Mouse (Mus musculus): ENCODE data around the gene Rpl10-ps3. TPM values are rescaled to one million over a fixed set of nuclear protein-coding genes. Genes with fewer than 3 reads are reported as not detected.

The Rpl10-ps3 gene
- polyA plus RNA-seq (2015; fragmentation: Nextera tagmentation; extraction: Ambion mirVana): 239 and 258 TPM in 2 replicates

DNA sequence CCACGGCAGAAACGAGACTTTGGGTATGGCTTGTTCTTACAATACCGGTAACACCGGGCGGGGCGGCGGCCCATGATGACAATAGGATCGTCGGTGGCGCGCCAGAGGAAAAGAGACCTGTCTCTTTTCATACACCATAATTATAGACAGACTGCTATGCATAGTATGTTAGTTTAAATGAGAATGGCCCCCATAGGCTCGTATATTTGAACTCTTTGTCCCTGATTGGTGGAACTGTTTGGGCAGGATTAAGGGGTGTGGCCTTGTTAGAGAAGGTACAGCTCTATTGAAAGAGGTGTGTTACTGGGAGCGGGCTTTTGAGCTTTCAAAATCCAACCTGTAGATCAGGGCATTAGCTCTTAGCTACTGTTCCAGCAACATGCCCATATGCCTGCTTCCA, at the start of gene Rpl10-ps3:
Gene Rpl10-ps3 (minus strand): TSS at position 101 of the 400 bp plus-strand sequence.
- Histone ChIP-seq H3K27me3 (replicated peaks) (no peaks in the 10 kb centered on the region; the same call in 1 of the 2 replicates), H3K36me3 (no peaks in the 10 kb centered on the region), H3K27ac (replicated peaks) (no peak within 1 kb of the TSS), H3K4me2 (no peak within 1 kb of the TSS), H3K4me3 (no peak within 1 kb of the TSS), H3K4me1 (no peaks in the 10 kb centered on the region), H3K9ac (no peak within 1 kb of the TSS), H3K9me3 (no peaks in the 10 kb centered on the region)
- WGBS: 84% methylated on average over 11 of the region's 13 CpGs
- ATAC-seq (ENCODE audit: extremely low read depth, insufficient number of reproducible peaks, low FRiP score, low TSS enrichment): no peak

DNA sequence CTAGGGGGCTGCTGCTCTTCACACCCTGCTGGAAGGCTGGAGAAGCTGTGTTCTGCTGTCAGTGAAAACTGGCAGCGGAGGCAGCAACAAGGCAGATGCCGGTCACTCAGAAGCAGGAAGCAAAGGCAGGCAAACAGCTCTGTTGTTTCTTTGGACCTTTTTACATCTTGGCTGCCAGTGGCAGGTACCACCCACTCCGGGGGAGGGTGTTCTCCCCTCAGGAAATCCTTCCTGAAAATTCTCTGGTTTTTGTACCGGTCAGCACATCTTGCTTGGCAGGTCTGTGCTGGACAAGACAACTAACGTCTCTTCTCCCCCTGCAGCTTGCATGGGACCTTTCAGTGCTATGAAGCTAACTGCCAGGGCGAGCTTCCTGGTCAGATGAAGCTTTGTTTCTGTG, 30.8 kb upstream of the Rpl10-ps3 start:
- no peak overlapping the region for H3K4me2 ChIP-seq
- H3K36me3 ChIP-seq: no peaks in the 10 kb centered on the region
- no peak for ATAC-seq (ENCODE audit: extremely low read depth, insufficient number of reproducible peaks, low FRiP score, low TSS enrichment)
- H3K9me3 ChIP-seq: no peaks in the 10 kb centered on the region
- no peak overlapping the region for H3K9ac ChIP-seq
- no peaks in the 10 kb centered on the region for H3K4me1 ChIP-seq
- H3K4me3 ChIP-seq: no peak overlapping the region
- H3K27ac ChIP-seq (replicated peaks): no peak overlapping the region
- H3K27me3 ChIP-seq (replicated peaks): no peaks in the 10 kb centered on the region
- WGBS: 47% methylated on average over 6 of the region's 6 CpGs

DNA sequence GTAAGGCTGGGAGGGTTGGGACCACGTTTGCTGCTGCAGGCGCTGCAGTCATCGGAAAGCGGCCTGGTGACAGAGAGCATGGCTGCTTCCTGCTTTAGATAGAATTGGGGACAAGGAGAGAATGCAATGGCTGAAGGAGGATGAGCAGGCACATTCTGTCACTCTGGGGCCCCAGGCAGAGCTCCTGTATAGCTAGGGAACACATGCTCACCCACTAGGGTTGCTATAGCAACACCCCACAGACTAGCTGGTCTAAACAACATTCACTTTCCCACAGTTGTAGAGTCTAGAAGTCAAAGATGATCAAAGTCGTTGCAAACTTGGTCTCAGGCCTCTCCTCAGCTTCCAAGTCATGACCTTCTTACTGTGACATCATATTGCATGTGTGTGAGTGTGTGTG, 29.9 kb upstream of the Rpl10-ps3 start:
- Histone ChIP-seq H3K36me3 (no peaks in the 10 kb centered on the region), H3K4me1 (no peaks in the 10 kb centered on the region), H3K27me3 (replicated peaks) (no peaks in the 10 kb centered on the region), H3K9me3 (no peaks in the 10 kb centered on the region), H3K9ac (no peak overlapping the region), H3K4me3 (no peak overlapping the region), H3K4me2 (no peak overlapping the region), H3K27ac (replicated peaks) (no peak overlapping the region)
- ATAC-seq (ENCODE audit: extremely low read depth, insufficient number of reproducible peaks, low FRiP score, low TSS enrichment): no peak
- 75% methylated on average over 5 of the region's 5 CpGs for WGBS

DNA sequence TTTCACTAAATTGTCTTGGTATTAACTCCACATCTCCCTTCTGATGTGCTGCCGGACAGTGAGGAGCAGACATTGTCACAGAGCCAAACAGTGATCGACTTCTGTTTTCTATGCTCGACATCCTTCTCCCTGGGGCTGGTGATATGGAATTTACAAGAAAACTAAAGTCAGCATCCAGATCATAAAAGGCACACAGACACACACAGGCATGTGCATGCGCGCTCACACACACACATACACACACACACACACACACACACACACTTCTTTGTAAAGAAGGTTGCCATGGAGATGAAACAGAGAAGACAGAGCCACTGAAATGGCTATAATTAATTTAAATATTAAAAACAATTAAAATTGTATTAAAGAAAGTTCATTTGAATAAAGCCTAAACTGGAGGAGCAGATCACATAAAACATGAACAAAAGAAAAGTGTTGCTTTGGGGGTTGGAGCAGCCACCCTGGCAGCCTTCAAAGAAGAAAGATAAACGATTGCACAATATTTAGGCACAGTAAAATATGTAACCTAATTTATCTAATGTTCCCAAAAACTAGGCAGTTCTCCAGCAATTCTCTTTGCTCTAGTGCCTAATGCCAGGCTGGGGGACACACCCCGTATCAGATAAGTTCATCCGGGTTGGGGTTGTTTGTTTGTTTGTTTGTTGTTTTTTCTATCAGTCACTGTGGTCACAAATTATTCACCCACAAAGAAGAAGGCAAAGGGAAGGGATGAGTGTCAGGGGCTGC, 24.0 kb upstream of the Rpl10-ps3 start:
- no peak for ATAC-seq (ENCODE audit: extremely low read depth, insufficient number of reproducible peaks, low FRiP score, low TSS enrichment)

DNA sequence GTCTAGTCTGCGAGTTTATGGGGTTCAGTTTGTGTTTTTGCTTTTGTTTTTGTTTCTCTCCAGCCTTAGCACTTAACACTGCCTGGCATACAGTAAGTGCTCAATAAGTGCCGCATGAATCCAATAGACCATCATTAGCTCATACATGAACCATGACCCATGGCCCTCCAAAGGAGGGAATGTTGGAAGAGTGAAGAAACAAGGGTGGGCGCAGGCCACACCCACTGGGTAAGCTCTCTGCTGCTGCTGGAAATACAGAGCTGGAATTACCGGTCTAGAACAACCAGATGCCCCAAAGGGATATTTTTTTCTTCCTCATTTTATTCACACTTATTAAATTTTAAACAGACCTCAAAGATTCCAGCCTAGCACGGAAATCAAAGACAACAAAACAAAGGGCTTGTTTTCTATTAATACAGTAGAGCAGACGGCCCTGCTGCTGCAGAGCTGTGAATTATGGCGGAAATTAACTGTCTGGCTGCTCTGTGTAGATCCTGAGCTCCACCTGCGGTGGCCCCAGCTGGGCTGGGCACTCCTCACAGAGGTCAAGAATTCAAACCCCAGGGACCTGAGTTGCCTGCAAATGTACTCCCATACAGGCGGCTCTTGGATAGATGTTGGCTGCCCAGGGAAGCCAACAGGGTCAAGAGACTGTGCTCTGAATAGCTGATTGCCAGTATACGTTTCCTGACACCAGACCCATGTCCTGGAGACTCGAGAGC, 20.5 kb upstream of the Rpl10-ps3 start:
- no peaks in the 10 kb centered on the region for H3K9me3 ChIP-seq
- no peak overlapping the region for H3K4me2 ChIP-seq
- no peak for ATAC-seq (ENCODE audit: extremely low read depth, insufficient number of reproducible peaks, low FRiP score, low TSS enrichment)
- WGBS: 63% methylated on average over 11 of the region's 11 CpGs
- no peak overlapping the region for H3K27ac ChIP-seq (replicated peaks)
- H3K4me1 ChIP-seq: peaks cover 2% of the 10 kb centered on the region
- H3K27me3 ChIP-seq (replicated peaks): no peaks in the 10 kb centered on the region
- H3K36me3 ChIP-seq: no peaks in the 10 kb centered on the region
- no peak overlapping the region for H3K9ac ChIP-seq
- no peak overlapping the region for H3K4me3 ChIP-seq

More for the DNA sequence above, 24.0 kb upstream of the Rpl10-ps3 start:
- no peaks in the 10 kb centered on the region for H3K36me3 ChIP-seq
- no peak overlapping the region for H3K4me3 ChIP-seq
- H3K27ac ChIP-seq (replicated peaks): no peak overlapping the region
- peaks cover 2% of the 10 kb centered on the region for H3K4me1 ChIP-seq
- no peaks in the 10 kb centered on the region for H3K27me3 ChIP-seq (replicated peaks)
- WGBS: 80% methylated on average over 8 of the region's 8 CpGs
- no peaks in the 10 kb centered on the region for H3K9me3 ChIP-seq
- H3K4me2 ChIP-seq: no peak overlapping the region
- no peak overlapping the region for H3K9ac ChIP-seq

DNA sequence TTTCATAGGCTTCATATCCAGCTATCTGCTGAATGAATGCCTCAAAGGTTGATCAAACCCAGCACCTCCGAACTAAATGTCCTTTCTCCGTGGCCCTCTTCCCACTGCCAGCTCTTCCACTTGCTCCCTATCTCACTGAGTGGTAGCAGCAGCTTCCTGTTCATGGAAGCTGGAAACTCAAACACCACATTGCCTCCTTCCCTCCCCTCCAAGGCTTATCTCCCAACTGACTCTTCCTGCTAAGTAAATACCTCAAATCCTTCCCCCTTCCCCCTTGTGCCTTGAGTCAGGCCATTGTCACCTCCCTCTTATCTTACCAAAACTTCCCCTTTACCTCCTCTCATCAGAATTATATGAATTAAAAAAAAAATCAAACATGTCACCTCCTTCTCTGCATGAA, 19.2 kb upstream of the Rpl10-ps3 start:
- Histone ChIP-seq H3K36me3 (no peaks in the 10 kb centered on the region), H3K27me3 (replicated peaks) (no peaks in the 10 kb centered on the region), H3K4me3 (no peak overlapping the region), H3K9ac (no peak overlapping the region), H3K27ac (replicated peaks) (0 out of 2 replicates have a peak overlapping the region, but pooled peaks have one; percentile 24), H3K4me1 (peaks cover 2% of the 10 kb centered on the region), H3K9me3 (no peaks in the 10 kb centered on the region), H3K4me2 (no peak overlapping the region)
- ATAC-seq (ENCODE audit: extremely low read depth, insufficient number of reproducible peaks, low FRiP score, low TSS enrichment): no peak
- 28% methylated on average over 2 of the region's 2 CpGs for WGBS

DNA sequence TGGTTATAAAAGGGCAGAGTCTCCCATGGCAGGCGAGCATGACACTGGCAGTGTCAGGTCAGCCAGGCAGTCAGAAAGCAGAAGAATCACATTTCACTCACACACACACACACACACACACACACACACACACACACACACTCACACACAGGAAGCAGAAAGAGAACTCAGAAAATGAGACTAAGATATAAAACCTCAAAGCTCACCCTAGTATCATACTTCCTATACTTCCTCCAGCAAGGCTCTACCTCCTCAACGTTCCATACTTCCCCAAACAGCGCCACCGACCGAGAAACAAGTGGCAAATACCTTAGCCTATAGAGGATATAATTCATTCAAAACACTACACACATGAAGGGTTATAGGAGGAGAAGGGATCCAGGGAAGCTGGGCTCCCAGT, 18.5 kb upstream of the Rpl10-ps3 start:
- Histone ChIP-seq H3K4me1 (peaks cover 2% of the 10 kb centered on the region), H3K27ac (replicated peaks) (0 out of 2 replicates have a peak overlapping the region, but pooled peaks have one; percentile 24), H3K27me3 (replicated peaks) (no peaks in the 10 kb centered on the region), H3K36me3 (no peaks in the 10 kb centered on the region), H3K4me2 (no peak overlapping the region), H3K9me3 (no peaks in the 10 kb centered on the region), H3K9ac (no peak overlapping the region), H3K4me3 (no peak overlapping the region)
- ATAC-seq (ENCODE audit: extremely low read depth, insufficient number of reproducible peaks, low FRiP score, low TSS enrichment): no peak
- 66% methylated on average over 5 of the region's 5 CpGs for WGBS

DNA sequence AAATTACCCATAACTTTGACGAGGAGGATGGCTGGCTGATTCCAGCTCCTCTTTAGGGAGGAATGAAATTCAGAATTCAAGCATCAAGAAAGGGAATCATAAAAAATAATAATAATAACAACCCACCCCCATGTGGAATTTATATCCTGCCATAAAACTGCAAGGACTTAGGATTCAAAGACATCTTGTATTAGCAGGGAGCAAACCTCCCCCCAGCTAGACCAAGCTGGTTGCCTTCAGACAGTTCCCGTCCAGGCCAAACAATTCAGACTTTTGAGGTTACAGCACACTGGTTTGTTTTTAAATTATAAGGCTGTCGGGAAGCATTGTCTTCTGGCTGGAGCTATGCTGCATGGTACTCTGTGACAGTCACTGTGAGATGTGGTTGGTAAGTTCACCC, 17.8 kb upstream of the Rpl10-ps3 start:
- no peak overlapping the region for H3K4me3 ChIP-seq
- no peak overlapping the region for H3K27ac ChIP-seq (replicated peaks)
- 68% methylated on average over 3 of the region's 3 CpGs for WGBS
- H3K4me1 ChIP-seq: no peaks in the 10 kb centered on the region; the same call in 1 of the 2 replicates
- no peaks in the 10 kb centered on the region for H3K9me3 ChIP-seq
- H3K36me3 ChIP-seq: no peaks in the 10 kb centered on the region
- no peak overlapping the region for H3K9ac ChIP-seq
- no peaks in the 10 kb centered on the region for H3K27me3 ChIP-seq (replicated peaks)
- no peak overlapping the region for H3K4me2 ChIP-seq
- no peak for ATAC-seq (ENCODE audit: extremely low read depth, insufficient number of reproducible peaks, low FRiP score, low TSS enrichment)

DNA sequence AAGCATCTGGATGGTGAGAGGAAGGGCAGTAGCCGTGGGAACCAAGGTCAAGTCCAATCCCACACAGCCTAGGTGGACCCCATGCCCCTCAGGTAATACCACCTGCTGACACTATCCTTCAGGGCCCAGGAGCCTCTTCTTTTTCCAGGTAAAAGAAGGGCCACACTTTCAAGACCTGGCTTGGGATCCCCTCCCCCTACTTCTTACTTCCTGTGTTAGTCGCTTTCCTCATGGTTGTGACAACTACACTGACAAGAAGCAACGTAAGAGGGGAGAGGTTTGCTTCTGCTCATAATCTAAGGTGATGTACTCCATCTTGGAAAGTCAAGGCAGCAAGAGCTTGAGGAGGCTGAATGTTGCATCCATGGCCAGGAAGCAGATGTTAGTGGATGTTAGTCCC, 15.6 kb upstream of the Rpl10-ps3 start:
- no peak for ATAC-seq (ENCODE audit: extremely low read depth, insufficient number of reproducible peaks, low FRiP score, low TSS enrichment)
- Histone ChIP-seq H3K27me3 (replicated peaks) (no peaks in the 10 kb centered on the region), H3K36me3 (no peaks in the 10 kb centered on the region), H3K4me2 (no peak overlapping the region), H3K4me1 (no peaks in the 10 kb centered on the region; the same call in 1 of the 2 replicates), H3K9ac (no peak overlapping the region), H3K4me3 (no peak overlapping the region), H3K9me3 (no peaks in the 10 kb centered on the region), H3K27ac (replicated peaks) (no peak overlapping the region)
- 60% methylated on average over 3 of the region's 3 CpGs for WGBS

DNA sequence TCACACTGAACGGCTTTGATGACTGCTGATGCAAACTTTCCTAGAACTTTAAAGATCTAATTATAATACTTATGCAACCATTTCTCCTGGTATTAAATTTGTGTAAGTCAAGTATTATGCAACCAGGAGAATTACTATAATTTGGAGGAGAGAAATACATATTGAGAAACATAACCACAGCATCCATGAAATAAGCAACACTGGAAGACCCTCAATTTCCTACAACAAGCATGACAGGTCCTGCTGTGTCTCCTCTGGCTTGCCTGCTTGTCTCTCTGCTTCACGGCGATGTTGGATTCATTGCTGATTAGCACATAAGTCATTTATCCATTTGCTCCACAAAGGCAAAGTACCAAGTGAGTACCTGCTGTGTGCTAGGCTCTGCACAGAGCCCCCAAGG, 12.6 kb upstream of the Rpl10-ps3 start:
- ATAC-seq (ENCODE audit: extremely low read depth, insufficient number of reproducible peaks, low FRiP score, low TSS enrichment): no peak
- no peaks in the 10 kb centered on the region for H3K36me3 ChIP-seq
- no peak overlapping the region for H3K4me2 ChIP-seq
- no peaks in the 10 kb centered on the region for H3K9me3 ChIP-seq
- no peaks in the 10 kb centered on the region for H3K4me1 ChIP-seq
- no peaks in the 10 kb centered on the region for H3K27me3 ChIP-seq (replicated peaks)
- H3K27ac ChIP-seq (replicated peaks): no peak overlapping the region
- H3K4me3 ChIP-seq: no peak overlapping the region
- 61% methylated on average over 3 of the region's 3 CpGs for WGBS
- H3K9ac ChIP-seq: no peak overlapping the region

DNA sequence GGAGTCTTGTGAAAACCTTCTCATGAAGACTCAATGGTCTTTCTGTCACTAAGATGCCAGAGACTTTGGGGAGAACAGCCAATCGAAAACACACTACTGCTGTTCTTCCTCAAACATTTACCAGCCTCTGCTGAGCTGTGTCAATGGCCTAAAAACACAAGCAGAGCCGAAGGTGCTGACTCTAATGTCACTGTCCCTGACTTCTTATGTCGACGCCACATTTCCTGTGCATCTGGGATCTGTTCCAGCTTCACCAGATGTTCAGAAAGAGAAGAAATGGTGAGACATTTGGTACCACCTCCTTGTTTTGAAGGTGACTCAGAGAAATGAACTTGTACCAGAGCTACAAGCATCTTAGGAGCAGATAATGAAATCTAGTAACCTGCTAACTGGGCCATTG, 7.0 kb upstream of the Rpl10-ps3 start:
- Histone ChIP-seq H3K4me1 (no peaks in the 10 kb centered on the region), H3K36me3 (no peaks in the 10 kb centered on the region), H3K9ac (no peak overlapping the region), H3K27ac (replicated peaks) (no peak overlapping the region), H3K9me3 (no peaks in the 10 kb centered on the region), H3K27me3 (replicated peaks) (no peaks in the 10 kb centered on the region; the same call in 1 of the 2 replicates), H3K4me3 (no peak overlapping the region), H3K4me2 (no peak overlapping the region)
- ATAC-seq (ENCODE audit: extremely low read depth, insufficient number of reproducible peaks, low FRiP score, low TSS enrichment): no peak
- 43% methylated on average over 4 of the region's 4 CpGs for WGBS

Data from heart, embryonic 13.5 days (tissue).